Mouse (Mus musculus) heart, adult 9 months (tissue): Measurements from ENCODE around the gene Samd1.

ENCODE experiments used
- DNase-seq, 2 experiments: peaks; one replicate each; pipeline ENCODE4 v3.0.0; 2022; ENCODE audit warnings: low spot score in 2 of 2

The Samd1 gene

GRCm38 (mm10) chr8:83997511-83998141 lies at the start of gene Samd1:
TSS of gene Samd1 (plus strand) at chr8:83997672.
- no peak for DNase-seq

GRCm38 (mm10) chr8:83954749-83955105 lies 42.7 kb upstream of the Samd1 start:
- DNase-seq = no peak

GRCm38 (mm10) chr8:83955106-83955957 lies 42.1 kb upstream of the Samd1 start, which contains the start of the genes Gm10644 and Asf1b:
TSS of gene Gm10644 (minus strand) at chr8:83955205.
TSS of gene Asf1b (plus strand) at chr8:83955507.
- peak; percentile 99 for DNase-seq

- DNase-seq = no peak
Observed at GRCm38 (mm10) chr8:83955958-83956218, 41.6 kb upstream of the Samd1 start.

- DNase-seq = no peak
Observed at GRCm38 (mm10) chr8:83956789-83957188, 40.7 kb upstream of the Samd1 start.

GRCm38 (mm10) chr8:83964015-83964765 lies 33.3 kb upstream of the Samd1 start:
- DNase-seq = peak; percentile 71 to 84

GRCm38 (mm10) chr8:83967701-83968100 lies 29.8 kb upstream of the Samd1 start:
- DNase-seq = no peak

- DNase-seq = no peak
Observed at GRCm38 (mm10) chr8:83971121-83971520, 26.4 kb upstream of the Samd1 start.

GRCm38 (mm10) chr8:83971661-83972060 lies 25.8 kb upstream of the Samd1 start:
- no peak for DNase-seq

GRCm38 (mm10) chr8:83972150-83973120 lies 25.0 kb upstream of the Samd1 start, which contains the start of gene Prkaca:
TSS of gene Prkaca (plus strand) at chr8:83972993.
- DNase-seq = peak; percentile 99 to 100

- no peak for DNase-seq
Observed at GRCm38 (mm10) chr8:83973161-83974031, 24.1 kb upstream of the Samd1 start.

GRCm38 (mm10) chr8:83974521-83974920 lies 23.0 kb upstream of the Samd1 start:
- DNase-seq = no peak

GRCm38 (mm10) chr8:83976101-83976630 lies 21.3 kb upstream of the Samd1 start:
- DNase-seq = no peak

- no peak for DNase-seq
Observed at GRCm38 (mm10) chr8:83976779-83977350, 20.6 kb upstream of the Samd1 start.

- peak in 1 of 2 experiments; percentile 43 for DNase-seq
Observed at GRCm38 (mm10) chr8:83977646-83978045, 19.8 kb upstream of the Samd1 start.

- no peak for DNase-seq
Observed at GRCm38 (mm10) chr8:83978200-83978599, 19.3 kb upstream of the Samd1 start.

- peak; percentile 76 to 77 for DNase-seq
Observed at GRCm38 (mm10) chr8:83980250-83980649, 17.2 kb upstream of the Samd1 start.

GRCm38 (mm10) chr8:83980845-83981244 lies 16.6 kb upstream of the Samd1 start:
- peak; percentile 75 to 83 for DNase-seq

GRCm38 (mm10) chr8:83981533-83981932 lies 15.9 kb upstream of the Samd1 start:
- no peak for DNase-seq

- no peak for DNase-seq
Observed at GRCm38 (mm10) chr8:83982449-83982848, 15.0 kb upstream of the Samd1 start.
